Mouse (Mus musculus) lung, embryonic 14.5 days (tissue): Measurements from ENCODE around the gene Ifna16. TPM values are rescaled to one million over a fixed set of nuclear protein-coding genes. Genes with fewer than 3 reads are reported as not detected.

Experiments used
- ATAC-seq: fragments of 200-750 bp; cut with Nextera tagmentation; 2 replicates; pipeline ENCODE4 v1.8.0; 2017; ENCODE audit warnings: mild to moderate bottlenecking, moderate TSS enrichment, moderate library complexity; ENCODE audit not compliant: insufficient read depth
- DNase-seq: peaks from one replicate; pipeline ENCODE4 v3.0.0-alpha.2; 2015
- H3K27ac ChIP-seq: fragments of 300-500 bp; sonication (generic); 2 replicates; pipeline ENCODE4 v1.5.1; 2014; ENCODE audit warnings: low read depth, mild to moderate bottlenecking, moderate library complexity
- H3K27me3 ChIP-seq: fragments of 300-500 bp; sonication (generic); 2 replicates; pipeline ENCODE4 v1.6.1; 2014; ENCODE audit warnings: low read length, control low read depth; ENCODE audit not compliant: insufficient read depth
- H3K36me3 ChIP-seq: fragments of 300-500 bp; sonication (generic); 2 replicates; pipeline ENCODE4 v1.6.1; 2014; ENCODE audit warnings: control low read depth; ENCODE audit not compliant: insufficient read depth
- H3K4me1 ChIP-seq: fragments of 300-500 bp; sonication (generic); 2 replicates; pipeline ENCODE4 v1.6.1; 2014; ENCODE audit warnings: antibody characterized with exemption, control low read depth; ENCODE audit not compliant: insufficient read depth
- H3K4me2 ChIP-seq: fragments of 300-500 bp; sonication (generic); 2 replicates; pipeline ENCODE4 v1.6.1; 2014; ENCODE audit warnings: mild to moderate bottlenecking
- H3K4me3 ChIP-seq: fragments of 300-500 bp; sonication (generic); 2 replicates; pipeline ENCODE4 v1.5.1; 2014; ENCODE audit warnings: low read depth, low read length
- H3K9ac ChIP-seq: fragments of 300-500 bp; sonication (generic); 2 replicates; pipeline ENCODE4 v1.6.1; 2014
- H3K9me3 ChIP-seq: fragments of 300-500 bp; sonication (generic); 2 replicates; pipeline ENCODE4 v1.6.1; 2016; ENCODE audit warnings: low read depth, low read length, control low read depth
- CTCF ChIP-seq: IDR thresholded peaks from 2 replicates; pipeline ENCODE4 v1.5.1; 2016; ENCODE audit warnings: antibody characterized with exemption, low read depth
- WGBS: fragments of 180-500 bp; shearing (Covaris S2); extraction: QIAGEN DNeasy Blood & Tissue Kit; methylation state at CpG from one replicate; pipeline ENCODE4 v1.1.7; 2014; 5-methylcytosine and 5-hydroxymethylcytosine counted together
- polyA plus RNA-seq: library from polyadenylated mRNA; unstranded; fragments of >200 nt; fragmentation: Nextera tagmentation; extraction: Ambion mirVana; gene quantifications from 2 replicates; pipeline ENCODE4 v1.2.1, GENCODE M21; 2014

Ifna16 gene
- polyA plus RNA-seq, 1 experiment from 2014 or later: not detected

GRCm38 (mm10) chr4:88693392-88693791 is 16.7 kb upstream of the Ifna16 start:
- Histone ChIP-seq H3K36me3 (no peaks in the 10 kb centered on the region), H3K9me3 (no peaks in the 10 kb centered on the region), H3K27me3 (no peaks in the 10 kb centered on the region), H3K4me2 (no peak overlapping the region), H3K4me1 (no peaks in the 10 kb centered on the region), H3K4me3 (no peak overlapping the region), H3K27ac (no peak overlapping the region), H3K9ac (no peak overlapping the region)
- TF ChIP-seq CTCF: no peak
- no peak for DNase-seq
- WGBS: 73% methylated on average over 2 of the region's 2 CpGs
- ATAC-seq: no peak

- Histone ChIP-seq H3K4me2 (no peak overlapping the region), H3K9me3 (no peaks in the 10 kb centered on the region), H3K27me3 (no peaks in the 10 kb centered on the region), H3K27ac (no peak overlapping the region), H3K4me1 (no peaks in the 10 kb centered on the region), H3K36me3 (no peaks in the 10 kb centered on the region), H3K9ac (no peak overlapping the region), H3K4me3 (no peak overlapping the region)
- ATAC-seq (no peak), DNase-seq (no peak)
- WGBS: 68% methylated on average over 1 of the region's 1 CpGs
- no peak for TF ChIP-seq CTCF
Observed at GRCm38 (mm10) chr4:88692537-88692936, 15.8 kb upstream of the Ifna16 start.

- H3K9ac ChIP-seq: no peak within 1 kb of the TSS
- WGBS: 52% methylated on average over 2 of the region's 2 CpGs
Observed at GRCm38 (mm10) chr4:88691259-88691658, 14.5 kb upstream of the Ifna16 start, which contains the start of gene Ifnab. Gene Ifnab (minus strand): TSS chr4:88691359.

GRCm38 (mm10) chr4:88683812-88684211 is 7.1 kb upstream of the Ifna16 start, which contains the start of gene Ifna2:
Gene Ifna2 (minus strand): TSS chr4:88683912.
- Histone ChIP-seq H3K9ac (no peak within 1 kb of the TSS), H3K27ac (no peak within 1 kb of the TSS), H3K4me3 (no peak within 1 kb of the TSS), H3K27me3 (no peaks in the 10 kb centered on the region), H3K4me1 (no peaks in the 10 kb centered on the region), H3K9me3 (no peaks in the 10 kb centered on the region), H3K36me3 (no peaks in the 10 kb centered on the region), H3K4me2 (no peak within 1 kb of the TSS)
- DNase-seq (no peak), ATAC-seq (no peak)
- WGBS: 80% methylated on average over 1 of the region's 1 CpGs
- TF ChIP-seq CTCF: no peak

More at GRCm38 (mm10) chr4:88691259-88691658, 14.5 kb upstream of the Ifna16 start, which contains the start of gene Ifnab:
- no peak within 1 kb of the TSS for H3K27ac ChIP-seq
- H3K9me3 ChIP-seq: no peaks in the 10 kb centered on the region
- ATAC-seq (no peak), DNase-seq (no peak)
- no peaks in the 10 kb centered on the region for H3K36me3 ChIP-seq
- no peak within 1 kb of the TSS for H3K4me3 ChIP-seq
- no peak within 1 kb of the TSS for H3K4me2 ChIP-seq
- no peaks in the 10 kb centered on the region for H3K4me1 ChIP-seq
- TF ChIP-seq CTCF: no peak
- no peaks in the 10 kb centered on the region for H3K27me3 ChIP-seq

GRCm38 (mm10) chr4:88681353-88681752 is 4.6 kb upstream of the Ifna16 start:
- no peak for TF ChIP-seq CTCF

GRCm38 (mm10) chr4:88680362-88680761 is 3.6 kb upstream of the Ifna16 start:
- Histone ChIP-seq H3K4me3 (no peak overlapping the region), H3K9ac (no peak overlapping the region), H3K27ac (no peak overlapping the region), H3K9me3 (no peaks in the 10 kb centered on the region), H3K36me3 (no peaks in the 10 kb centered on the region), H3K4me1 (no peaks in the 10 kb centered on the region), H3K4me2 (no peak overlapping the region), H3K27me3 (no peaks in the 10 kb centered on the region)
- 42% methylated on average over 8 of the region's 8 CpGs for WGBS
- ATAC-seq (no peak), DNase-seq (peak; percentile 75)
- peak; percentile 61 for TF ChIP-seq CTCF

More at GRCm38 (mm10) chr4:88681353-88681752, 4.6 kb upstream of the Ifna16 start:
- Histone ChIP-seq H3K4me3 (no peak overlapping the region), H3K36me3 (no peaks in the 10 kb centered on the region), H3K4me1 (no peaks in the 10 kb centered on the region), H3K27me3 (no peaks in the 10 kb centered on the region), H3K27ac (no peak overlapping the region), H3K9me3 (no peaks in the 10 kb centered on the region), H3K9ac (no peak overlapping the region), H3K4me2 (no peak overlapping the region)
- WGBS: 30% methylated on average over 3 of the region's 3 CpGs
- no peak for DNase-seq
- no peak for ATAC-seq

- Histone ChIP-seq H3K4me2 (no peak overlapping the region), H3K27ac (no peak overlapping the region), H3K9me3 (no peaks in the 10 kb centered on the region), H3K36me3 (no peaks in the 10 kb centered on the region), H3K4me3 (no peak overlapping the region), H3K4me1 (no peaks in the 10 kb centered on the region), H3K9ac (no peak overlapping the region), H3K27me3 (no peaks in the 10 kb centered on the region)
- ATAC-seq: no peak
- 26% methylated on average over 1 of the region's 1 CpGs for WGBS
- TF ChIP-seq CTCF: no peak
- DNase-seq: no peak
Observed at GRCm38 (mm10) chr4:88655461-88655860, 21.3 kb downstream of the Ifna16 start.

GRCm38 (mm10) chr4:88653644-88654043 is 23.1 kb downstream of the Ifna16 start:
- no peaks in the 10 kb centered on the region for H3K4me1 ChIP-seq
- H3K4me3 ChIP-seq: no peak overlapping the region
- no peaks in the 10 kb centered on the region for H3K9me3 ChIP-seq
- DNase-seq (no peak), ATAC-seq (no peak)
- H3K9ac ChIP-seq: no peak overlapping the region
- no peak for TF ChIP-seq CTCF
- no peaks in the 10 kb centered on the region for H3K27me3 ChIP-seq
- 76% methylated on average over 3 of the region's 3 CpGs for WGBS
- no peaks in the 10 kb centered on the region for H3K36me3 ChIP-seq
- H3K27ac ChIP-seq: no peak overlapping the region
- H3K4me2 ChIP-seq: no peak overlapping the region
